In the genomic region with DNA sequence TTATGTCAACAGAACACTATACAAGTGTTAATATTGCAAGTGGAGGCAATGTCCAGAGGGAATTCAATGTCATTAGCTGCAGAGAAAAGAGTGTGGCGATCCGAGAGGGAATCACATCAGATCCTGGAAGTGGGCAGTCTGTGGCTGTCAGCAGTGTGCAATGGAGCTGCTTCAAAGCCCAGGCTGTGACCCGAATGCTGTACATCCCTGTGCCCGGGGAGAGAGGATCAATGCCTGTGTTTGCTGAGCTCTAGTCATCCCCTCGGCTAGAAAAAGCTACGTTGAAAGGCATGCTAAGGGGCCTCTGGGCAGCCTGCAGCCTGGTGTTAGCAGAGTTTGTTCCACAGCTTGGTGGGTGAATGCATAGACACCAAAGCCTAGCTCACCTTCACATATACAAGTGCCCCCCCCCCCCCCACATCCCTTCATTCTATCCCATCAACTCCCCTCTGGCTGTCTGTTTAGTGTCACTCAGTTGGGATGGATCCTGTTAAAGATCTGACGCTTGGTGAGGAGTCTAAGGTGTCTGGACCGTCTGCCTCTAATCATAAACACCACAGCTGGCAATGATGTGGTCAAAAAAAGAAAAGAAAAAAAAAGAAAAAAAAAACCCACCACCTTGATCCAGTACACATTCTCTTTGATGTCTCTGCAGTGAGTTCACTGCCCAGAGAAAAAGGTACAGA, we compare ENCODE assay signal across 13 mouse cellular contexts.
DNase-seq lines count a peak whose midpoint lies in the region; ATAC-seq and TF ChIP-seq lines count a peak whose summit lies in the region.
"Had no signal": no experiment of that assay in that cellular context is flagged by ENCODE, and none has a peak within 500 bp of the region (broad histone marks: within the 10 kb centered on the region; RNA-seq: fewer than 3 reads in every experiment).

No protein-coding gene starts in this region.

- H3K9me3 ChIP-seq in forebrain, embryonic 10.5 days = no peaks in the 10 kb centered on the region
- H3K9me3 ChIP-seq in forebrain, embryonic 16.5 days (ENCODE audit: control insufficient read depth, low read length) = no peaks in the 10 kb centered on the region
- no peaks in the 10 kb centered on the region for H3K9me3 ChIP-seq in stomach, embryonic 14.5 days (ENCODE audit: control insufficient read depth, low read depth, low read length)
- H3K9me3 ChIP-seq in stomach, postnatal 0 days (ENCODE audit: control insufficient read depth, low read length) = no peaks in the 10 kb centered on the region
- no peaks in the 10 kb centered on the region for H3K9me3 ChIP-seq in midbrain, embryonic 11.5 days (ENCODE audit: control insufficient read depth, low read length)
- H3K9me3 ChIP-seq: heart, embryonic 15.5 days; stomach, embryonic 15.5 days had no signal

- H3K4me2 ChIP-seq in forebrain, embryonic 16.5 days (ENCODE audit: low read length) = no peak overlapping the region
- no peak overlapping the region for H3K4me2 ChIP-seq in stomach, embryonic 14.5 days (replicated peaks; ENCODE audit: low read depth, low read length)
- no peak overlapping the region for H3K4me2 ChIP-seq in stomach, postnatal 0 days (replicated peaks; ENCODE audit: low read depth)
- H3K4me2 ChIP-seq in midbrain, embryonic 11.5 days = no peak overlapping the region
- H3K4me2 ChIP-seq: heart, embryonic 15.5 days; stomach, embryonic 15.5 days had no signal

- H3K27me3 ChIP-seq in forebrain, embryonic 10.5 days (ENCODE audit: poor library complexity, severe bottlenecking) = no peaks in the 10 kb centered on the region
- H3K27me3 ChIP-seq in forebrain, embryonic 16.5 days (replicated peaks; ENCODE audit: control insufficient read depth, insufficient read depth, low read length) = no peaks in the 10 kb centered on the region
- H3K27me3 ChIP-seq in stomach, embryonic 14.5 days (ENCODE audit: control insufficient read depth, insufficient read depth, low read length) = no peaks in the 10 kb centered on the region
- H3K27me3 ChIP-seq in stomach, postnatal 0 days (ENCODE audit: control insufficient read depth, insufficient read depth, low read length) = no peaks in the 10 kb centered on the region
- no peaks in the 10 kb centered on the region for H3K27me3 ChIP-seq in midbrain, embryonic 11.5 days (ENCODE audit: control insufficient read depth, insufficient read depth, low read length)
- H3K27me3 ChIP-seq: heart, embryonic 15.5 days; stomach, embryonic 15.5 days had no signal

- no peak for ATAC-seq in forebrain, embryonic 16.5 days
- ATAC-seq in stomach, embryonic 14.5 days (ENCODE audit: insufficient number of reproducible peaks, insufficient read depth, low FRiP score, low read depth) = no peak
- no peak for ATAC-seq in stomach, postnatal 0 days (ENCODE audit: low FRiP score, low TSS enrichment)
- peak; percentile 90 for ATAC-seq in midbrain, embryonic 11.5 days (ENCODE audit: low FRiP score)
- ATAC-seq: intestine, embryonic 16.5 days had no signal

- TF ChIP-seq CTCF in stomach, postnatal 0 days (IDR thresholded peaks at IDR 0.05; ENCODE audit: low read depth) = no peak

- H3K36me3 ChIP-seq in forebrain, embryonic 10.5 days (replicated peaks) = no peaks in the 10 kb centered on the region
- H3K36me3 ChIP-seq in forebrain, embryonic 16.5 days (ENCODE audit: control insufficient read depth, insufficient read depth) = no peaks in the 10 kb centered on the region
- no peaks in the 10 kb centered on the region for H3K36me3 ChIP-seq in stomach, embryonic 14.5 days (ENCODE audit: control insufficient read depth, insufficient read depth, low read length)
- H3K36me3 ChIP-seq in stomach, postnatal 0 days (ENCODE audit: control insufficient read depth, insufficient read depth, low read length) = no peaks in the 10 kb centered on the region
- H3K36me3 ChIP-seq in midbrain, embryonic 11.5 days (ENCODE audit: control insufficient read depth, insufficient read depth, low read length) = no peaks in the 10 kb centered on the region
- H3K36me3 ChIP-seq: heart, embryonic 15.5 days; stomach, embryonic 15.5 days had no signal

- peak overlapping the region; percentile 60 for H3K27ac ChIP-seq in forebrain, embryonic 10.5 days
- no peak overlapping the region for H3K27ac ChIP-seq in forebrain, embryonic 16.5 days (ENCODE audit: low read length)
- H3K27ac ChIP-seq in stomach, embryonic 14.5 days (ENCODE audit: low read length) = peak overlapping the region; percentile 57; the same call in 1 of the 2 replicates
- H3K27ac ChIP-seq in stomach, postnatal 0 days (replicated peaks) = no peak overlapping the region
- peak overlapping the region; percentile 56 for H3K27ac ChIP-seq in midbrain, embryonic 11.5 days (ENCODE audit: low read depth, low read length)
- H3K27ac ChIP-seq: heart, embryonic 15.5 days; stomach, embryonic 15.5 days had no signal

- DNase-seq in forebrain, embryonic 10.5 days (ENCODE audit: extremely low spot score, low spot score) = peak; percentile 16
- no peak for DNase-seq in stomach, postnatal 0 days (ENCODE audit: low spot score)
- DNase-seq in midbrain, embryonic 11.5 days (ENCODE audit: low spot score, missing footprints) = peak; percentile 89
- no peak for DNase-seq in adrenal gland, postnatal 14 days
- no peak for DNase-seq in thymus, postnatal 4 days
- DNase-seq in urinary bladder, postnatal 4 days (ENCODE audit: low spot score in 2 of 2) = no peak
- DNase-seq: cerebellum, adult 11-12 months; right cerebral cortex, postnatal 4 days had no signal

- peaks cover 35% of the 10 kb centered on the region for H3K4me1 ChIP-seq in forebrain, embryonic 10.5 days
- no peaks in the 10 kb centered on the region for H3K4me1 ChIP-seq in forebrain, embryonic 16.5 days (replicated peaks; ENCODE audit: control insufficient read depth, insufficient read depth, low read length)
- H3K4me1 ChIP-seq in stomach, embryonic 14.5 days (ENCODE audit: control insufficient read depth, insufficient read depth, low read length) = peaks cover 17% of the 10 kb centered on the region; the same call in 1 of the 2 replicates
- no peaks in the 10 kb centered on the region for H3K4me1 ChIP-seq in stomach, postnatal 0 days (replicated peaks; ENCODE audit: control insufficient read depth, insufficient read depth)
- peaks cover 15% of the 10 kb centered on the region for H3K4me1 ChIP-seq in midbrain, embryonic 11.5 days (ENCODE audit: control insufficient read depth, insufficient read depth, low read length)

- TF ChIP-seq EP300 in stomach, postnatal 0 days (optimal IDR thresholded peaks at IDR 0.05) = no peak

- 32% methylated on average over 8 of the region's 8 CpGs for WGBS in forebrain, embryonic 10.5 days
- WGBS in forebrain, embryonic 16.5 days = 27% methylated on average over 8 of the region's 8 CpGs
- WGBS in stomach, embryonic 14.5 days = 23% methylated on average over 8 of the region's 8 CpGs
- 43% methylated on average over 8 of the region's 8 CpGs for WGBS in stomach, postnatal 0 days
- 16% methylated on average over 8 of the region's 8 CpGs for WGBS in midbrain, embryonic 11.5 days

- no peak overlapping the region for H3K4me3 ChIP-seq in forebrain, embryonic 10.5 days
- H3K4me3 ChIP-seq in forebrain, embryonic 16.5 days (replicated peaks; ENCODE audit: low read length) = no peak overlapping the region
- no peak overlapping the region for H3K4me3 ChIP-seq in stomach, embryonic 14.5 days (ENCODE audit: low read depth, low read length)
- no peak overlapping the region for H3K4me3 ChIP-seq in stomach, postnatal 0 days (ENCODE audit: low read depth, low read length)
- H3K4me3 ChIP-seq in midbrain, embryonic 11.5 days (ENCODE audit: low read depth, low read length) = no peak overlapping the region
- H3K4me3 ChIP-seq: heart, embryonic 15.5 days; stomach, embryonic 15.5 days had no signal

- H3K9ac ChIP-seq in forebrain, embryonic 16.5 days (replicated peaks; ENCODE audit: low read depth, low read length) = no peak overlapping the region
- H3K9ac ChIP-seq in stomach, embryonic 14.5 days (replicated peaks; ENCODE audit: low read depth, low read length) = no peak overlapping the region
- no peak overlapping the region for H3K9ac ChIP-seq in stomach, postnatal 0 days (ENCODE audit: low read length)
- no peak overlapping the region for H3K9ac ChIP-seq in midbrain, embryonic 11.5 days (ENCODE audit: low read length)
- H3K9ac ChIP-seq: heart, embryonic 15.5 days; stomach, embryonic 15.5 days had no signal

Comparison
In these comparisons a context has a peak if more than half of its experiments do, and no peak if none do; other contexts are left out.
1. H3K27ac ChIP-seq: peak in forebrain, embryonic 10.5 days (single experiment), stomach, embryonic 14.5 days (single experiment) and midbrain, embryonic 11.5 days (single experiment); none in forebrain, embryonic 16.5 days (single experiment) and stomach, postnatal 0 days (single experiment).
2. DNase-seq: peak in forebrain, embryonic 10.5 days (single experiment) and midbrain, embryonic 11.5 days (single experiment); none in stomach, postnatal 0 days (single experiment), adrenal gland, postnatal 14 days (single experiment), thymus, postnatal 4 days (single experiment) and urinary bladder, postnatal 4 days (0 of 2).